Mouse (Mus musculus): ENCODE results near the gene Syt12. TPM values are rescaled to one million over a fixed set of nuclear protein-coding genes. Genes with fewer than 3 reads are reported as not detected.

Syt12 gene
- total and polyA plus RNA-seq, 2 experiments from 2014 or later = 2.9 to 13.0 TPM

- TF ChIP-seq CTCF (IDR thresholded peaks at IDR 0.05; ENCODE audit: low read depth) = no peak
- H3K4me3 ChIP-seq (ENCODE audit: low read depth, low read length) = peak overlapping the region; percentile 100
- WGBS = 3% methylated on average over 49 of the region's 90 CpGs
These were observed 80.0 kb downstream of the Syt12 start for GRCm38 (mm10) chr19:4396998-4397797.

GRCm38 (mm10) chr19:4396081-4396997 lies 80.9 kb downstream of the Syt12 start:
- 2% methylated on average over 79 of the region's 80 CpGs for WGBS
- TF ChIP-seq CTCF (IDR thresholded peaks at IDR 0.05; ENCODE audit: low read depth) = no peak
- H3K4me3 ChIP-seq (ENCODE audit: low read depth, low read length) = peak overlapping the region; percentile 100
- H3K9ac ChIP-seq = peak overlapping the region; percentile 97
- no peaks in the 10 kb centered on the region for H3K36me3 ChIP-seq (ENCODE audit: insufficient read depth)
- H3K27me3 ChIP-seq (ENCODE audit: insufficient read depth, low read length) = no peaks in the 10 kb centered on the region
- ATAC-seq = peak; percentile 25
- peak overlapping the region; percentile 97 for H3K27ac ChIP-seq (ENCODE audit: low read depth, low read length)
- DNase-seq = peak; percentile 20
- peak overlapping the region; percentile 58 for H3K4me2 ChIP-seq (ENCODE audit: low read depth)
- H3K4me1 ChIP-seq (ENCODE audit: insufficient read depth) = peaks cover 5% of the 10 kb centered on the region; the same call in 1 of the 2 replicates
- no peaks in the 10 kb centered on the region for H3K9me3 ChIP-seq (ENCODE audit: low read length)

More at GRCm38 (mm10) chr19:4396998-4397797, 80.0 kb downstream of the Syt12 start:
- ATAC-seq (peak; percentile 92), DNase-seq (peak; percentile 99)
- Histone ChIP-seq H3K9me3 (ENCODE audit: low read length) (no peaks in the 10 kb centered on the region), H3K27ac (ENCODE audit: low read depth, low read length) (peak overlapping the region; percentile 97), H3K27me3 (ENCODE audit: insufficient read depth, low read length) (no peaks in the 10 kb centered on the region), H3K36me3 (ENCODE audit: insufficient read depth) (no peaks in the 10 kb centered on the region), H3K9ac (peak overlapping the region; percentile 97), H3K4me1 (ENCODE audit: insufficient read depth) (peaks cover 5% of the 10 kb centered on the region; the same call in 1 of the 2 replicates), H3K4me2 (ENCODE audit: low read depth) (peak overlapping the region; percentile 98)

Other genes with a start within 250 kb of the Syt12 start
- 18.8 and 21.2 TPM in 2 replicates for gene Pold4, start 245.5 kb downstream of the Syt12 start, total RNA-seq (2014; rRNA removed)
- gene Pold4, start 245.5 kb downstream of the Syt12 start, polyA plus RNA-seq (2015; fragmentation: Nextera tagmentation; extraction: Ambion mirVana) = 21.8 and 23.4 TPM in 2 replicates
- 35.9 and 41.5 TPM in 2 replicates for gene Ssh3, start 208.3 kb downstream of the Syt12 start, total RNA-seq (2014; rRNA removed)
- gene Ssh3, start 208.3 kb downstream of the Syt12 start, polyA plus RNA-seq (2015; fragmentation: Nextera tagmentation; extraction: Ambion mirVana) = 6.4 and 9.1 TPM in 2 replicates
- gene Ankrd13d, start 194.3 kb downstream of the Syt12 start, total RNA-seq (2014; rRNA removed) = 76.6 and 87.3 TPM in 2 replicates
- gene Ankrd13d, start 194.3 kb downstream of the Syt12 start, polyA plus RNA-seq (2015; fragmentation: Nextera tagmentation; extraction: Ambion mirVana) = 48.7 and 55.2 TPM in 2 replicates
- 129 and 136 TPM in 2 replicates for gene Grk2, start 171.2 kb downstream of the Syt12 start, total RNA-seq (2014; rRNA removed)
- gene Grk2, start 171.2 kb downstream of the Syt12 start, polyA plus RNA-seq (2015; fragmentation: Nextera tagmentation; extraction: Ambion mirVana) = 23.6 and 24.6 TPM in 2 replicates
- 55.0 and 71.7 TPM in 2 replicates for gene Kdm2a, start 79.2 kb downstream of the Syt12 start, total RNA-seq (2014; rRNA removed)
- gene Kdm2a, start 79.2 kb downstream of the Syt12 start, polyA plus RNA-seq (2015; fragmentation: Nextera tagmentation; extraction: Ambion mirVana) = 13.1 and 19.5 TPM in 2 replicates
- gene Rhod, start 38.0 kb downstream of the Syt12 start, total RNA-seq (2014; rRNA removed) = 3.6 and 5.2 TPM in 2 replicates
- gene Rhod, start 38.0 kb downstream of the Syt12 start, polyA plus RNA-seq (2015; fragmentation: Nextera tagmentation; extraction: Ambion mirVana) = 4.3 and 4.7 TPM in 2 replicates
- not detected in 2 replicates for gene 2010003K11Rik, start 21.1 kb upstream of the Syt12 start, total RNA-seq (2014; rRNA removed)
- 0.13 TPM in 1 of 2 replicates, not detected in the other for gene 2010003K11Rik, start 21.1 kb upstream of the Syt12 start, polyA plus RNA-seq (2015; fragmentation: Nextera tagmentation; extraction: Ambion mirVana)
- 35.9 and 40.7 TPM in 2 replicates for gene Pcx, start 33.0 kb upstream of the Syt12 start, total RNA-seq (2014; rRNA removed)
- 28.9 and 34.5 TPM in 2 replicates for gene Pcx, start 33.0 kb upstream of the Syt12 start, polyA plus RNA-seq (2015; fragmentation: Nextera tagmentation; extraction: Ambion mirVana)
- gene Lrfn4, start 138.2 kb upstream of the Syt12 start, total RNA-seq (2014; rRNA removed) = 112 and 127 TPM in 2 replicates
- gene Lrfn4, start 138.2 kb upstream of the Syt12 start, polyA plus RNA-seq (2015; fragmentation: Nextera tagmentation; extraction: Ambion mirVana) = 17.1 and 17.2 TPM in 2 replicates
- gene Rce1, start 148.2 kb upstream of the Syt12 start, total RNA-seq (2014; rRNA removed) = 51.9 and 65.1 TPM in 2 replicates
- gene Rce1, start 148.2 kb upstream of the Syt12 start, polyA plus RNA-seq (2015; fragmentation: Nextera tagmentation; extraction: Ambion mirVana) = 47.5 and 52.4 TPM in 2 replicates
- 4.5 and 7.4 TPM in 2 replicates for gene Gm960, start 221.2 kb upstream of the Syt12 start, total RNA-seq (2014; rRNA removed)
- 4.9 and 7.3 TPM in 2 replicates for gene Gm960, start 221.2 kb upstream of the Syt12 start, polyA plus RNA-seq (2015; fragmentation: Nextera tagmentation; extraction: Ambion mirVana)
- gene Sptbn2, start 233.7 kb upstream of the Syt12 start, total RNA-seq (2014; rRNA removed) = 169 and 196 TPM in 2 replicates
- gene Sptbn2, start 233.7 kb upstream of the Syt12 start, polyA plus RNA-seq (2015; fragmentation: Nextera tagmentation; extraction: Ambion mirVana) = 24.3 and 25.4 TPM in 2 replicates

All from forebrain, postnatal 0 days (tissue).